Mouse (Mus musculus) brown adipose tissue, adult 24 weeks (tissue): ENCODE measurements around the gene Mlh3. TPM values are rescaled to one million over a fixed set of nuclear protein-coding genes. Genes with fewer than 3 reads are reported as not detected.
"Not testable (repeated sequence)": the region's sequence is repeated elsewhere in the genome, so short reads cannot be mapped to it uniquely, and the experiment has no call there.

Experiments used
- H3K27ac ChIP-seq: fragments of 200-500 bp; replicated peaks from 2 replicates; pipeline ENCODE4 v1.5.1; 2012; ENCODE audit warnings: low read depth, mild to moderate bottlenecking, low read length
- H3K4me1 ChIP-seq: fragments of 200-500 bp; 2 replicates; pipeline ENCODE4 v1.6.1; 2012; ENCODE audit warnings: low read length, mixed read lengths; ENCODE audit not compliant: control insufficient read depth, insufficient read depth, insufficient read length
- H3K4me3 ChIP-seq: fragments of 200-500 bp; 2 replicates; pipeline ENCODE4 v1.5.1; 2012; ENCODE audit warnings: low read depth, mild to moderate bottlenecking, low read length, moderate library complexity; ENCODE audit not compliant: insufficient read depth
- polyA plus RNA-seq: library from polyadenylated mRNA; stranded (reverse); fragments of >200 nt; gene quantifications from 2 replicates; pipeline ENCODE4 v1.2.4, GENCODE M21; 2012; ENCODE audit not compliant: missing spikeins, insufficient read depth, insufficient read length

Mlh3 gene
- polyA plus RNA-seq, 1 experiment = 6.5 TPM

GRCm38 (mm10) chr12:85289157-85290000 lies 19.0 kb upstream of the Mlh3 start:
- H3K27ac ChIP-seq = no peak overlapping the region

GRCm38 (mm10) chr12:85288486-85289156 lies 18.2 kb upstream of the Mlh3 start, which contains the start of gene Zc2hc1c:
Zc2hc1c (plus strand) TSS chr12:85288591.
- Histone ChIP-seq H3K4me3 (peak within 1 kb of the TSS; percentile 64), H3K4me1 (peaks cover 8% of the 10 kb centered on the region; the same call in 1 of the 2 replicates), H3K27ac (no peak within 1 kb of the TSS)

More at GRCm38 (mm10) chr12:85289157-85290000, 19.0 kb upstream of the Mlh3 start:
- peaks cover 8% of the 10 kb centered on the region; the same call in 1 of the 2 replicates for H3K4me1 ChIP-seq
- 0 out of 2 replicates have a peak overlapping the region, but pooled peaks have one; percentile 60 for H3K4me3 ChIP-seq

- Histone ChIP-seq H3K4me3 (peak within 1 kb of the TSS; percentile 64), H3K27ac (no peak within 1 kb of the TSS), H3K4me1 (peaks cover 8% of the 10 kb centered on the region; the same call in 1 of the 2 replicates)
Measured at GRCm38 (mm10) chr12:85287809-85288485, 17.5 kb upstream of the Mlh3 start, which contains the start of gene Acyp1. Acyp1 (minus strand) TSS chr12:85288438.

GRCm38 (mm10) chr12:85286941-85287340 lies 16.5 kb upstream of the Mlh3 start:
- no peak overlapping the region for H3K4me3 ChIP-seq
- 0 out of 2 replicates have a peak, but pooled peaks cover 6% of the 10 kb centered on the region for H3K4me1 ChIP-seq
- no peak overlapping the region for H3K27ac ChIP-seq

GRCm38 (mm10) chr12:85284996-85285395 lies 14.6 kb upstream of the Mlh3 start:
- H3K27ac ChIP-seq = no peak overlapping the region
- H3K4me1 ChIP-seq = 0 out of 2 replicates have a peak, but pooled peaks cover 6% of the 10 kb centered on the region
- no peak overlapping the region for H3K4me3 ChIP-seq

- Histone ChIP-seq H3K27ac (no peak overlapping the region), H3K4me3 (no peak overlapping the region), H3K4me1 (0 out of 2 replicates have a peak, but pooled peaks cover 6% of the 10 kb centered on the region)
Measured at GRCm38 (mm10) chr12:85284331-85284730, 13.9 kb upstream of the Mlh3 start.

- H3K27ac ChIP-seq, H3K4me1 ChIP-seq, H3K4me3 ChIP-seq: not testable (repeated sequence)
Measured at GRCm38 (mm10) chr12:85281756-85282155, 11.4 kb upstream of the Mlh3 start.

GRCm38 (mm10) chr12:85280845-85281651 lies 10.6 kb upstream of the Mlh3 start:
- Histone ChIP-seq H3K4me1 (no peaks in the 10 kb centered on the region), H3K27ac (no peak overlapping the region), H3K4me3 (no peak overlapping the region; the same call in 1 of the 2 replicates)

- peak overlapping the region; percentile 56 for H3K27ac ChIP-seq
- no peaks in the 10 kb centered on the region for H3K4me1 ChIP-seq
- H3K4me3 ChIP-seq = peak overlapping the region; percentile 79
Measured at GRCm38 (mm10) chr12:85280105-85280844, 9.9 kb upstream of the Mlh3 start.

GRCm38 (mm10) chr12:85279396-85280080 lies 9.1 kb upstream of the Mlh3 start:
- Histone ChIP-seq H3K4me1 (no peaks in the 10 kb centered on the region), H3K27ac (peak overlapping the region; percentile 56; the same call in 1 of the 2 replicates), H3K4me3 (peak overlapping the region; percentile 79)

- H3K4me3 ChIP-seq = no peak overlapping the region
- H3K4me1 ChIP-seq = no peaks in the 10 kb centered on the region
- H3K27ac ChIP-seq = no peak overlapping the region
Measured at GRCm38 (mm10) chr12:85278919-85279318, 8.5 kb upstream of the Mlh3 start.

GRCm38 (mm10) chr12:85276273-85276672 lies 5.9 kb upstream of the Mlh3 start:
- Histone ChIP-seq H3K27ac (no peak overlapping the region), H3K4me3 (no peak overlapping the region), H3K4me1 (no peaks in the 10 kb centered on the region)

GRCm38 (mm10) chr12:85273508-85273907 lies 3.1 kb upstream of the Mlh3 start:
- Histone ChIP-seq H3K4me3 (no peak overlapping the region), H3K4me1 (no peaks in the 10 kb centered on the region), H3K27ac (no peak overlapping the region)
